Mouse (Mus musculus) brain, embryonic 14.5 days (tissue): Measurements from ENCODE around the gene Gdpd5.

Experiments used
- CTCF ChIP-seq: fragments of 200-500 bp; IDR thresholded peaks from 2 replicates; pipeline ENCODE4 v1.5.1; 2012; ENCODE audit warnings: inconsistent platforms, mild to moderate bottlenecking, moderate library complexity, borderline replicate concordance; ENCODE audit not compliant: insufficient read depth, insufficient read length; ENCODE audit errors: extremely low read depth
- POLR2A ChIP-seq: fragments of 200-500 bp; IDR thresholded peaks from 2 replicates; pipeline ENCODE4 v1.6.1; 2012; ENCODE audit warnings: mild to moderate bottlenecking, inconsistent platforms, borderline replicate concordance; ENCODE audit not compliant: poor library complexity, insufficient read depth, insufficient read length, severe bottlenecking; ENCODE audit errors: extremely low read depth

DNA sequence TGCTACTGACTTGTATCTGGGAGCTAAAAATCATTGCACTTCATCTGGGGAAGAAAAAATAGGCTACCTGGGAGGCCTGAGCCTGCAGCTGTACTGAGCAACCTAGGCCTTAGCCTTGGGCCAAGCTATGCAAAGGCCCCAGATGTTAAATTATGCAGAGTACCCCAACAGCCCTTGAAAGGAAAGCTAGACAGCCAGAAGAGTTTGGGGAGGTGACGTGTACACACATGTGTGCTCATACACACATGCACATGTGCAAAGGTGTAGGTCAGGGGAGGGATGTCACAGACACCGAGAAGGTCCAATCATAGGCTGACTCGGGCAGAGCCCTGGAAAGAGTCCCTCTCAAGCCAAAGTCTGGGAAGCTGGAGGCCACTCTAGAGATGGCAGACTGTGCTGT, 46.8 kb downstream of the Gdpd5 start:
- TF ChIP-seq CTCF (no peak), POLR2A (no peak)
